Mouse (Mus musculus): ENCODE results near the gene Mxra7. TPM values are rescaled to one million over a fixed set of nuclear protein-coding genes. Genes with fewer than 3 reads are reported as not detected.

The Mxra7 gene
- 1.3 and 1.8 TPM in 2 replicates for polyA plus RNA-seq (2015; fragmentation: Nextera tagmentation; extraction: Ambion mirVana)

DNA sequence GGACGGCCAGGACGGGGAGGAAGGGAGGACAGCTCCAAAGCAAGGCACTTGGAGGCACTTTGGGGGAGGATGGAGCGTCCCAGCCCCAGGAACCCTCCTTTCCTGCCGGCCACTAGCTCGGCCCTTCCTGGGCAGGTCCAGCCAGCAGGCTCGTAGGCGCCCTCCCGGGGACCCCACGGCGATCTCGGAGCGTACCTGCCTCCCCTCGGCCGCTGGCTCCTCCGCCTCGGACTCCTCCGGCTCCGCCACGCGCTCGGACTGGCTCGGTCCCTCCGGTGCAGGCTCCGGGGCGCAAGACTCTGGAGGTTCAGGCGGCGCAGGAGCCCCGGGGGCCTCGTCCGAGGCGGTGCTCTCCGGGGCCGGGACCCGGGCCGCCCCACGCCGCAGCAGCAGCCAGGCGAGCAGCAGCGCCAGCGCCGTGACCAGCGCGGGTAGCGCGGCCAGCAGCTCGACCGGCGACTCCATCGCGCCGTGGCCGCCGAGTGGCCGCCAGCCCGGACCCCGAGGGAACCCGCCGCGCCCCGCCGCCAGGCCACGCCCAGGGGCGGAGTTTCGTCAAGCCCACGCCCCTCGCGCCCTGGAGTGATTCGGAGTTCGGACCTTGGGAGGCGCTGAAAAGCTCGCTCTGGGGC is at the start of gene Mxra7:
Gene Mxra7, minus strand, starts transcription at position 513 of the 632 bp plus-strand sequence.
- H3K27ac ChIP-seq (replicated peaks): no peak within 1 kb of the TSS
- WGBS (ENCODE audit: insufficient replicate concordance): 2% methylated on average over 71 of the region's 71 CpGs
- ATAC-seq (ENCODE audit: insufficient read depth): peak; percentile 46

DNA sequence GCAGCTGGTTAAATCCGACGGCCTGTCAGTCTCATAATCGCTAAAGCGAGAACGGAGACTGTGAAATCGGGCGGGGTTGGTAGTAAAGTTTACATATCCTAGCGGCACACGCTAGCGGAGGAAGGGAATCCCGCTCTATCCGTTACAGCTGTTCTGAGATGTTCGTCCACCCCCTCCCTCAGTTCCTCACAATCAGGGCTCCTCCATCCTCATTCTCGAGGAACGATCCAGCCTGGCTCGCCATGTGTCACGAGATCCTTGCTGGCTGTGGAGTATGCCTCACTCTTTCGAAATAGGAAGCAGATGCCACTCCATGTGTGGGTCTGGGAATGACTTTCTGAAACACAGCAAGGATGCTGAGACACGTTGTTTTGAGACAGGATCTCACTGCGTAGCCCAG is 46.1 kb upstream of the Mxra7 start:
- Histone ChIP-seq H3K4me2 (no peak overlapping the region), H3K9me3 (replicated peaks) (no peaks in the 10 kb centered on the region), H3K36me3 (replicated peaks) (peaks cover 42% of the 10 kb centered on the region), H3K4me1 (replicated peaks) (no peaks in the 10 kb centered on the region), H3K9ac (no peak overlapping the region), H3K27me3 (no peaks in the 10 kb centered on the region), H3K4me3 (replicated peaks) (no peak overlapping the region), H3K27ac (replicated peaks) (no peak overlapping the region)
- ATAC-seq (ENCODE audit: insufficient read depth): no peak
- WGBS (ENCODE audit: insufficient replicate concordance): 85% methylated on average over 20 of the region's 20 CpGs

More for the DNA sequence above, at the start of gene Mxra7:
- 0 out of 2 replicates have a peak, but pooled peaks cover 2% of the 10 kb centered on the region for H3K36me3 ChIP-seq (replicated peaks)
- peaks cover 33% of the 10 kb centered on the region for H3K27me3 ChIP-seq
- peak within 1 kb of the TSS; percentile 58 for H3K4me3 ChIP-seq (replicated peaks)
- peaks cover 14% of the 10 kb centered on the region for H3K4me1 ChIP-seq (replicated peaks)
- H3K9me3 ChIP-seq (replicated peaks): no peaks in the 10 kb centered on the region
- H3K4me2 ChIP-seq: peak within 1 kb of the TSS; percentile 79
- peak within 1 kb of the TSS; percentile 51 for H3K9ac ChIP-seq

- Histone ChIP-seq H3K9ac (no peak overlapping the region), H3K4me3 (replicated peaks) (no peak overlapping the region), H3K27me3 (no peaks in the 10 kb centered on the region), H3K9me3 (replicated peaks) (no peaks in the 10 kb centered on the region), H3K4me1 (replicated peaks) (no peaks in the 10 kb centered on the region), H3K4me2 (no peak overlapping the region), H3K36me3 (replicated peaks) (peaks cover 42% of the 10 kb centered on the region), H3K27ac (replicated peaks) (no peak overlapping the region)
- no peak for ATAC-seq (ENCODE audit: insufficient read depth)
- 78% methylated on average over 9 of the region's 9 CpGs for WGBS (ENCODE audit: insufficient replicate concordance)
These were observed 43.7 kb upstream of the Mxra7 start for GRCm38 (mm10) chr11:116871538-116871937.

DNA sequence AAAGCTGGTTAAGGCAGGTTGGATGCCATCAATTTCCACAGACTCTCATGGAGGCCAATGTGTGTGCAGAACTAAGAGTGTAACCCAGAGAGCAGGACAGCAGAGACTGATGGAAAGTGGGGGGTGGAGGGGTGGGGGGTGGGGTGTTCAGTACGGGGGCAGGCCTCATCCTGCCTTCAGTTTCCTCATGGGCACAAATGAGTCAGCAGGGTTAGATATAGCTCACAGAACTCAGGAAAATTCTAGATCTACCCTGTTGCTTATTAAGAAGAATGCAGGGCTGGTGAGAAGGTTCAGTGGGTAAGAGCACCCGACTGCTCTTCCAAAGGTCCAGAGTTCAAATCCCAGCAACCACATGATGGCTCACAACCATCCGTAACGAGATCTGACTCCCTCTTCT is 41.8 kb upstream of the Mxra7 start:
- H3K9ac ChIP-seq: no peak overlapping the region
- WGBS (ENCODE audit: insufficient replicate concordance): 68% methylated on average over 4 of the region's 4 CpGs
- H3K4me2 ChIP-seq: no peak overlapping the region
- H3K36me3 ChIP-seq (replicated peaks): peaks cover 41% of the 10 kb centered on the region
- no peak overlapping the region for H3K27ac ChIP-seq (replicated peaks)
- no peaks in the 10 kb centered on the region for H3K9me3 ChIP-seq (replicated peaks)
- ATAC-seq (ENCODE audit: insufficient read depth): no peak
- H3K4me3 ChIP-seq (replicated peaks): no peak overlapping the region
- no peaks in the 10 kb centered on the region for H3K4me1 ChIP-seq (replicated peaks)
- no peaks in the 10 kb centered on the region for H3K27me3 ChIP-seq

DNA sequence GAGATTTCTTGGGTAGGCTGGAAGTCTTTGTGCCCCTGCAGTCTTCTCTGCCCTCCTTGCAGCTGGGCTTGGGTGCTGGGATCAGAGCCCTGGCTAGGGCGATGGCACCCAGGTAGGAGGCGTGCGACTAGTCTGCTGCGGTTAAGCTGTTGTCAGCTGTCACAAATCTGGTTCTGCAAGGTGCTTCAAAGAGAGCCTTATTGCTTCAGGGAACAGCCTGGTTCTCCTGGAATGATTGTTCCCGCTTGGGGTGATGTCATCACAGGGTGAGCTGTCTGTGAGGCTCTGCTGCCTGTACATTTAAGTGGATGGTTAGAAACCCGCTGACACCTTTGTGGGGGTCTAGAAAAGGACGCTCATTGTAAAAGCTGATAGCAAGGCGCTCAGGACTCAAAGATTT is 41.4 kb upstream of the Mxra7 start:
- H3K27ac ChIP-seq (replicated peaks): no peak overlapping the region
- ATAC-seq (ENCODE audit: insufficient read depth): no peak
- H3K4me3 ChIP-seq (replicated peaks): no peak overlapping the region
- 77% methylated on average over 8 of the region's 8 CpGs for WGBS (ENCODE audit: insufficient replicate concordance)
- no peaks in the 10 kb centered on the region; the same call in 1 of the 2 replicates for H3K4me1 ChIP-seq (replicated peaks)
- no peaks in the 10 kb centered on the region for H3K27me3 ChIP-seq
- H3K4me2 ChIP-seq: no peak overlapping the region
- no peaks in the 10 kb centered on the region for H3K9me3 ChIP-seq (replicated peaks)
- peaks cover 37% of the 10 kb centered on the region for H3K36me3 ChIP-seq (replicated peaks)
- no peak overlapping the region for H3K9ac ChIP-seq

DNA sequence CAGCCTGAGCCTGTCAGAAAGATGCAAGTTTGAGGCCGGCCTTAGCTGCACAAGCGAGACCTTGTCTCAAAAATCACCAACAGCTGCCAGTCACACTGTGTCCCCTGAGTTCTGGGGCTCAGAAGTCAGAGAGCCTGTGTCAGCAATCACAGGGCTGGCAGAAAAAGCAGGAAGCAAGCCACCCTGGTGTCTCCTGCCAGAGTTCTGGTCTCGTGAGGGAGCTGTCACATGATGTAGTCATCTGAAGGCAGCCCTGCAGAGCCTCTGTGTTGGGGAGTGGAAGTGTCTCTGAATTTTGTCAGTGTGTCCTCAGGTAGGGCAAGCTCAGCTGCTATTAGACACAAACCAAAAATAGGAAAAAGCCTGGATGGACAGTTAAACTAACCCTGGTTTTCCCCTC is 40.3 kb upstream of the Mxra7 start:
- H3K27me3 ChIP-seq: no peaks in the 10 kb centered on the region
- 56% methylated on average over 3 of the region's 3 CpGs for WGBS (ENCODE audit: insufficient replicate concordance)
- H3K36me3 ChIP-seq (replicated peaks): peaks cover 36% of the 10 kb centered on the region
- no peaks in the 10 kb centered on the region; the same call in 1 of the 2 replicates for H3K4me1 ChIP-seq (replicated peaks)
- H3K9ac ChIP-seq: no peak overlapping the region
- H3K4me3 ChIP-seq (replicated peaks): no peak overlapping the region
- H3K4me2 ChIP-seq: no peak overlapping the region
- no peak for ATAC-seq (ENCODE audit: insufficient read depth)
- H3K27ac ChIP-seq (replicated peaks): no peak overlapping the region
- H3K9me3 ChIP-seq (replicated peaks): no peaks in the 10 kb centered on the region

DNA sequence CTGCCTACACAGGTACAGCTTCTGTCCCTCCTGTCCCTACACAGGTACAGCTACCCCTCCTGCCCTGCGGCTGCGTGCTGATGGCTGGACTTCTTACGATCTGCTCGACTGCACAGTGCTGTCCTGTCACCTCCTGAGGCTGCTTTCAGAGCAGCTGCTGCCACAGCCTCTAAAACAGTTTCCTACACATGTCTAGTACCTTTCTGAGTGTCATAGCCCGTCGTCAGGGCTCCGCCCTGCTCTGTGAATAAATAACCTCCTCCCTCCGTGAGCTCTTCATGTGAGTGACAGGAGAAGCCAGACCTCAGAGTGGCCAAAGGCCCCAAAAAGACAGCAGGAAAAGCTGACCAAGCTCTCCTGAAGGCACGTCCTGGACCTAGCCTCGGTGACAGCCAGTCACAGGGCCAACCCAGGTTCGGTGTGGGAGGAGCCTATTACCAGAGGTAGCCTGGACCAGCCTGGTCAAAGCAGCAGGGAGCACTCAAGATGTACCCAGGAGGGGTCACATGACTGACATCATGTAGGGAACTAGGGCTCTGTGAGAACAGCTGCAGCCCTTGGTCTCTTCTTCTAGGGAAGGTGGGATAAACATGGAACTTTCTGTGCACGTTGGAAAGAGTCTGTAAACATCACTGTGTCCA is 38.2 kb upstream of the Mxra7 start:
- Histone ChIP-seq H3K9me3 (replicated peaks) (no peaks in the 10 kb centered on the region), H3K9ac (no peak overlapping the region), H3K27me3 (no peaks in the 10 kb centered on the region), H3K4me2 (no peak overlapping the region), H3K4me3 (replicated peaks) (no peak overlapping the region), H3K4me1 (replicated peaks) (no peaks in the 10 kb centered on the region; the same call in 1 of the 2 replicates), H3K36me3 (replicated peaks) (peaks cover 38% of the 10 kb centered on the region), H3K27ac (replicated peaks) (no peak overlapping the region)
- WGBS (ENCODE audit: insufficient replicate concordance): 68% methylated on average over 12 of the region's 12 CpGs
- no peak for ATAC-seq (ENCODE audit: insufficient read depth)

GRCm38 (mm10) chr11:116864444-116864843 is 36.6 kb upstream of the Mxra7 start:
- 68% methylated on average over 10 of the region's 10 CpGs for WGBS (ENCODE audit: insufficient replicate concordance)

DNA sequence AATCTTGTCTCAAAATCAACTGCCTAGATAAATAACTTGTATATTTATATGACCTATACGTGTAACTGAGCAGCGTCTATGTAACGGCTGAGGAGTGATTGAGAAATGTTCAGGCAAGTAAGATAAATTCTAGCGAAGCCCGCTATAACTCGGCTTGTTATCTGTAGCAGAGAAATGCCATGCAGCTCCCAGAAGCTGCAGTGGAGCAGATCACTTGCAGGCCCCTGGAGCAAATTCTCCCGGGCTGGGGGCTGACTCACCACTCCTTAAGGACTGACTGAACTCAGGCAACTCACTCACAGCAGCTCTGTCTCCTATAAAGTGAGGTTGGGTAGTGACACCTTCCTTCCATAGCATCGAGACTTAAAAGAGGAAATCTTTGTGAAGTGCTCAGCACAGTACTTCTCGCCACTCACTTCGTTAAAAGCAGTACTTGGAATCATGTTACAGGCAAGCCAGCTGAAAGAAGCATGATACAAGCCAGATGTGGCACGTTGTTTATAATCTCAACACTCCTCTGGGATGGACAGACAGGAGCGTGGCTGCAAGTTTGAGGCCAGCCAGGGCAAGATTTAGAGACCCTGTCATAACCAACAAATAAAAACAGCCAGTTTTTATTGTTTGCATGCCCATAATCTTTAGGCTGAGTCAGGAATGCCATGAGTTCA is 29.5 kb upstream of the Mxra7 start:
- no peak overlapping the region for H3K27ac ChIP-seq (replicated peaks)
- H3K4me3 ChIP-seq (replicated peaks): no peak overlapping the region
- H3K27me3 ChIP-seq: no peaks in the 10 kb centered on the region
- WGBS (ENCODE audit: insufficient replicate concordance): 61% methylated on average over 12 of the region's 12 CpGs
- H3K9ac ChIP-seq: no peak overlapping the region
- H3K36me3 ChIP-seq (replicated peaks): peaks cover 32% of the 10 kb centered on the region
- no peak for ATAC-seq (ENCODE audit: insufficient read depth)
- H3K4me2 ChIP-seq: no peak overlapping the region
- no peaks in the 10 kb centered on the region for H3K9me3 ChIP-seq (replicated peaks)
- H3K4me1 ChIP-seq (replicated peaks): peaks cover 14% of the 10 kb centered on the region

More at GRCm38 (mm10) chr11:116864444-116864843, 36.6 kb upstream of the Mxra7 start:
- no peaks in the 10 kb centered on the region for H3K9me3 ChIP-seq (replicated peaks)
- H3K4me1 ChIP-seq (replicated peaks): no peaks in the 10 kb centered on the region; the same call in 1 of the 2 replicates
- ATAC-seq (ENCODE audit: insufficient read depth): no peak
- H3K36me3 ChIP-seq (replicated peaks): peaks cover 45% of the 10 kb centered on the region
- H3K4me3 ChIP-seq (replicated peaks): no peak overlapping the region
- H3K9ac ChIP-seq: no peak overlapping the region
- no peaks in the 10 kb centered on the region for H3K27me3 ChIP-seq
- no peak overlapping the region for H3K27ac ChIP-seq (replicated peaks)
- no peak overlapping the region for H3K4me2 ChIP-seq

- 22% methylated on average over 10 of the region's 10 CpGs for whole genome bisulfite sequencing (ENCODE audit: insufficient replicate concordance)
- no peak for ATAC-seq (ENCODE audit: insufficient read depth)
- Histone ChIP-seq H3K27ac (replicated peaks) (peak overlapping the region; percentile 99), H3K4me1 (replicated peaks) (peaks cover 23% of the 10 kb centered on the region), H3K27me3 (no peaks in the 10 kb centered on the region), H3K4me3 (replicated peaks) (peak overlapping the region; percentile 99), H3K9ac (peak overlapping the region; percentile 89), H3K4me2 (peak overlapping the region; percentile 85), H3K9me3 (replicated peaks) (no peaks in the 10 kb centered on the region), H3K36me3 (replicated peaks) (peaks cover 33% of the 10 kb centered on the region)
These were observed 26.4 kb upstream of the Mxra7 start for GRCm38 (mm10) chr11:116854279-116854678.

DNA sequence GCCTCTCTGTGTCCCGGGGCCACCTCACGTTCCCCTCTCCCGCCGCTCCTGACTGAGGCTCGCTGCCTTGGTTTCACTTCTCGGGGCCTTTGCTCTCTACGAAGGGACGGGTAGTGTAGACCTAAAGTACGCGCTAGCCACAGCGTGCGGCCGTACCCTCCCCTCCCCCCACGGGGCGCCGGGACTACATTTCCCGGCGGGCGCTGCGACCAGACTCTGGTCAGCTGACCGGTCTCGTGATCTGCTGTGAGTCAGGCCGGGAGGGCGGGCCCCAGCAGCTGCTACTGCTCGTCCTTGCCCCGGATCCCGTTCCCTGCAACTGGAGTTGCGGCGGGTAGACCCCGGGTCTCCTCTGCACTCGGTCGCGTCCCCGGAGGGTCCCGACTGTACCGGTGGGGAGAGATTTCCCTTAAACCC is 25.7 kb upstream of the Mxra7 start:
- Histone ChIP-seq H3K36me3 (replicated peaks) (peaks cover 33% of the 10 kb centered on the region), H3K27me3 (no peaks in the 10 kb centered on the region), H3K9ac (peak overlapping the region; percentile 89), H3K4me2 (peak overlapping the region; percentile 85), H3K9me3 (replicated peaks) (no peaks in the 10 kb centered on the region), H3K27ac (replicated peaks) (peak overlapping the region; percentile 99), H3K4me1 (replicated peaks) (peaks cover 26% of the 10 kb centered on the region), H3K4me3 (replicated peaks) (peak overlapping the region; percentile 99)
- under 1% methylated on average over 36 of the region's 36 CpGs for WGBS (ENCODE audit: insufficient replicate concordance)
- peak; percentile 82 for ATAC-seq (ENCODE audit: insufficient read depth)

All from liver, embryonic 15.5 days (tissue).